Mouse (Mus musculus): ENCODE measurements around the gene Rrm2.
"Not testable (repeated sequence)": the region's sequence is repeated elsewhere in the genome, so short reads cannot be mapped to it uniquely, and the experiment has no call there.

The Rrm2 gene

GRCm38 (mm10) chr12:24707954-24708823 is at the start of gene Rrm2:
Rrm2 (plus strand) TSS chr12:24708241.
- peak; percentile 88 for DNase-seq (ENCODE audit: low read depth, low spot score)

GRCm38 (mm10) chr12:24658998-24659397 is 49.0 kb upstream of the Rrm2 start:
- DNase-seq (ENCODE audit: low read depth, low spot score), result no peak

GRCm38 (mm10) chr12:24659923-24660322 is 48.1 kb upstream of the Rrm2 start:
- DNase-seq (ENCODE audit: low read depth, low spot score), result no peak

- DNase-seq (ENCODE audit: low read depth, low spot score), result no peak
Observed at GRCm38 (mm10) chr12:24661100-24661499, 46.9 kb upstream of the Rrm2 start.

- DNase-seq (ENCODE audit: low read depth, low spot score), result no peak
Observed at GRCm38 (mm10) chr12:24662131-24662530, 45.9 kb upstream of the Rrm2 start.

GRCm38 (mm10) chr12:24680096-24680491 is 27.9 kb upstream of the Rrm2 start:
- no peak for DNase-seq (ENCODE audit: low read depth, low spot score)

GRCm38 (mm10) chr12:24680492-24681285 is 27.4 kb upstream of the Rrm2 start:
- DNase-seq (ENCODE audit: low read depth, low spot score), result peak; percentile 21

- no peak for DNase-seq (ENCODE audit: low read depth, low spot score)
Observed at GRCm38 (mm10) chr12:24681286-24682023, 26.6 kb upstream of the Rrm2 start, which contains the start of gene Cys1. Cys1 (minus strand) TSS chr12:24681813.

GRCm38 (mm10) chr12:24682563-24682962 is 25.5 kb upstream of the Rrm2 start:
- no peak for DNase-seq (ENCODE audit: low read depth, low spot score)

- DNase-seq (ENCODE audit: low read depth, low spot score), result no peak
Observed at GRCm38 (mm10) chr12:24683461-24683860, 24.6 kb upstream of the Rrm2 start.

- DNase-seq (ENCODE audit: low read depth, low spot score), result no peak
Observed at GRCm38 (mm10) chr12:24686038-24686695, 21.9 kb upstream of the Rrm2 start.

GRCm38 (mm10) chr12:24686696-24687346 is 21.2 kb upstream of the Rrm2 start:
- no peak for DNase-seq (ENCODE audit: low read depth, low spot score)

- DNase-seq (ENCODE audit: low read depth, low spot score), result no peak
Observed at GRCm38 (mm10) chr12:24690351-24690750, 17.7 kb upstream of the Rrm2 start.

GRCm38 (mm10) chr12:24696500-24697483 is 11.2 kb upstream of the Rrm2 start:
- DNase-seq (ENCODE audit: low read depth, low spot score), result peak; percentile 84

- no peak for DNase-seq (ENCODE audit: low read depth, low spot score)
Observed at GRCm38 (mm10) chr12:24697484-24698204, 10.4 kb upstream of the Rrm2 start.

- DNase-seq (ENCODE audit: low read depth, low spot score), result no peak
Observed at GRCm38 (mm10) chr12:24698514-24698913, 9.5 kb upstream of the Rrm2 start.

- DNase-seq (ENCODE audit: low read depth, low spot score), result no peak
Observed at GRCm38 (mm10) chr12:24699578-24699977, 8.5 kb upstream of the Rrm2 start.

- DNase-seq (ENCODE audit: low read depth, low spot score), result not testable (repeated sequence)
Observed at GRCm38 (mm10) chr12:24701621-24702020, 6.4 kb upstream of the Rrm2 start.

GRCm38 (mm10) chr12:24703013-24703412 is 5.0 kb upstream of the Rrm2 start:
- no peak for DNase-seq (ENCODE audit: low read depth, low spot score)

Data from retina, postnatal 7 days (tissue).